Mouse (Mus musculus): ENCODE measurements around the gene Cdhr2. TPM values are rescaled to one million over a fixed set of nuclear protein-coding genes. Genes with fewer than 3 reads are reported as not detected.

The Cdhr2 gene
- polyA plus RNA-seq, 1 experiment from 2014 or later: not detected

- no peaks in the 10 kb centered on the region for H3K4me1 ChIP-seq (ENCODE audit: control insufficient read depth, insufficient read depth, low read length)
- H3K4me3 ChIP-seq (ENCODE audit: low read depth, low read length): peak overlapping the region; percentile 55
- peaks cover 25% of the 10 kb centered on the region for H3K27me3 ChIP-seq (ENCODE audit: control insufficient read depth, insufficient read depth, low read length)
- peak overlapping the region; percentile 43 for H3K9ac ChIP-seq (replicated peaks; ENCODE audit: low read length)
- peak overlapping the region; percentile 92 for H3K4me2 ChIP-seq (ENCODE audit: low read depth, low read length)
- H3K36me3 ChIP-seq (replicated peaks; ENCODE audit: control insufficient read depth, insufficient read depth, low read depth, low read length): no peaks in the 10 kb centered on the region
- ATAC-seq (replicated peaks; ENCODE audit: insufficient number of reproducible peaks, low FRiP score, low TSS enrichment, low read depth): peak; percentile 68
- no peaks in the 10 kb centered on the region for H3K9me3 ChIP-seq (replicated peaks; ENCODE audit: control insufficient read depth, low read length)
- WGBS: 3% methylated on average over 44 of the region's 100 CpGs
- peak; percentile 76 for DNase-seq (ENCODE audit: low spot score)
- H3K27ac ChIP-seq (replicated peaks; ENCODE audit: low read depth, low read length): 0 out of 2 replicates have a peak overlapping the region, but pooled peaks have one; percentile 20
These were observed 48.0 kb downstream of the Cdhr2 start for GRCm38 (mm10) chr13:54749061-54749863.

GRCm38 (mm10) chr13:54749864-54750411, 48.7 kb downstream of the Cdhr2 start, which contains the start of gene Gprin1:
Gprin1 (minus strand) TSS chr13:54749874.
- 0 out of 2 replicates have a peak, but pooled peaks have one; percentile 58 for ATAC-seq (replicated peaks; ENCODE audit: insufficient number of reproducible peaks, low FRiP score, low TSS enrichment, low read depth)
- H3K27ac ChIP-seq (replicated peaks; ENCODE audit: low read depth, low read length): 0 out of 2 replicates have a peak within 1 kb of the TSS, but pooled peaks have one; percentile 20

GRCm38 (mm10) chr13:54750699-54751098, 49.4 kb downstream of the Cdhr2 start:
- H3K27ac ChIP-seq (replicated peaks; ENCODE audit: low read depth, low read length): no peak overlapping the region
- ATAC-seq (replicated peaks; ENCODE audit: insufficient number of reproducible peaks, low FRiP score, low TSS enrichment, low read depth) (no peak), DNase-seq (ENCODE audit: low spot score) (peak; percentile 76)
- no peak overlapping the region for H3K4me3 ChIP-seq (ENCODE audit: low read depth, low read length)
- H3K27me3 ChIP-seq (ENCODE audit: control insufficient read depth, insufficient read depth, low read length): peaks cover 25% of the 10 kb centered on the region
- WGBS: 3% methylated on average over 8 of the region's 8 CpGs
- no peak overlapping the region for H3K9ac ChIP-seq (replicated peaks; ENCODE audit: low read length)
- H3K4me1 ChIP-seq (ENCODE audit: control insufficient read depth, insufficient read depth, low read length): no peaks in the 10 kb centered on the region
- H3K4me2 ChIP-seq (ENCODE audit: low read depth, low read length): no peak overlapping the region
- H3K36me3 ChIP-seq (replicated peaks; ENCODE audit: control insufficient read depth, insufficient read depth, low read depth, low read length): no peaks in the 10 kb centered on the region
- H3K9me3 ChIP-seq (replicated peaks; ENCODE audit: control insufficient read depth, low read length): no peaks in the 10 kb centered on the region

More at GRCm38 (mm10) chr13:54749864-54750411, 48.7 kb downstream of the Cdhr2 start, which contains the start of gene Gprin1:
- H3K4me1 ChIP-seq (ENCODE audit: control insufficient read depth, insufficient read depth, low read length): no peaks in the 10 kb centered on the region
- H3K4me3 ChIP-seq (ENCODE audit: low read depth, low read length): peak within 1 kb of the TSS; percentile 55
- H3K27me3 ChIP-seq (ENCODE audit: control insufficient read depth, insufficient read depth, low read length): peaks cover 25% of the 10 kb centered on the region
- WGBS: 3% methylated on average over 29 of the region's 29 CpGs
- peak within 1 kb of the TSS; percentile 92 for H3K4me2 ChIP-seq (ENCODE audit: low read depth, low read length)
- H3K36me3 ChIP-seq (replicated peaks; ENCODE audit: control insufficient read depth, insufficient read depth, low read depth, low read length): no peaks in the 10 kb centered on the region
- peak within 1 kb of the TSS; percentile 43 for H3K9ac ChIP-seq (replicated peaks; ENCODE audit: low read length)
- no peak for DNase-seq (ENCODE audit: low spot score)
- no peaks in the 10 kb centered on the region for H3K9me3 ChIP-seq (replicated peaks; ENCODE audit: control insufficient read depth, low read length)

GRCm38 (mm10) chr13:54752656-54753055, 51.4 kb downstream of the Cdhr2 start:
- Histone ChIP-seq H3K4me2 (ENCODE audit: low read depth, low read length) (no peak overlapping the region), H3K27ac (replicated peaks; ENCODE audit: low read depth, low read length) (no peak overlapping the region), H3K9ac (replicated peaks; ENCODE audit: low read length) (no peak overlapping the region), H3K4me1 (ENCODE audit: control insufficient read depth, insufficient read depth, low read length) (0 out of 2 replicates have a peak, but pooled peaks cover under 1% of the 10 kb centered on the region), H3K36me3 (replicated peaks; ENCODE audit: control insufficient read depth, insufficient read depth, low read depth, low read length) (no peaks in the 10 kb centered on the region), H3K4me3 (ENCODE audit: low read depth, low read length) (no peak overlapping the region), H3K27me3 (ENCODE audit: control insufficient read depth, insufficient read depth, low read length) (peaks cover 22% of the 10 kb centered on the region), H3K9me3 (replicated peaks; ENCODE audit: control insufficient read depth, low read length) (no peaks in the 10 kb centered on the region)
- WGBS: 73% methylated on average over 10 of the region's 10 CpGs
- ATAC-seq (replicated peaks; ENCODE audit: insufficient number of reproducible peaks, low FRiP score, low TSS enrichment, low read depth): no peak
- DNase-seq (ENCODE audit: low spot score): no peak

GRCm38 (mm10) chr13:54753733-54754132, 52.5 kb downstream of the Cdhr2 start:
- 61% methylated on average over 6 of the region's 6 CpGs for WGBS
- Histone ChIP-seq H3K9ac (replicated peaks; ENCODE audit: low read length) (no peak overlapping the region), H3K27me3 (ENCODE audit: control insufficient read depth, insufficient read depth, low read length) (peaks cover 15% of the 10 kb centered on the region)

GRCm38 (mm10) chr13:54754169-54755080, 53.2 kb downstream of the Cdhr2 start:
- H3K9me3 ChIP-seq (replicated peaks; ENCODE audit: control insufficient read depth, low read length): no peaks in the 10 kb centered on the region
- WGBS: 49% methylated on average over 12 of the region's 12 CpGs
- no peak overlapping the region for H3K9ac ChIP-seq (replicated peaks; ENCODE audit: low read length)
- no peak overlapping the region for H3K4me2 ChIP-seq (ENCODE audit: low read depth, low read length)
- no peak overlapping the region for H3K27ac ChIP-seq (replicated peaks; ENCODE audit: low read depth, low read length)
- H3K4me3 ChIP-seq (ENCODE audit: low read depth, low read length): no peak overlapping the region
- H3K27me3 ChIP-seq (ENCODE audit: control insufficient read depth, insufficient read depth, low read length): peaks cover 12% of the 10 kb centered on the region
- no peak for DNase-seq (ENCODE audit: low spot score)
- no peaks in the 10 kb centered on the region for H3K36me3 ChIP-seq (replicated peaks; ENCODE audit: control insufficient read depth, insufficient read depth, low read depth, low read length)
- 0 out of 2 replicates have a peak, but pooled peaks cover 2% of the 10 kb centered on the region for H3K4me1 ChIP-seq (ENCODE audit: control insufficient read depth, insufficient read depth, low read length)
- ATAC-seq (replicated peaks; ENCODE audit: insufficient number of reproducible peaks, low FRiP score, low TSS enrichment, low read depth): no peak

More at GRCm38 (mm10) chr13:54753733-54754132, 52.5 kb downstream of the Cdhr2 start:
- no peak overlapping the region for H3K27ac ChIP-seq (replicated peaks; ENCODE audit: low read depth, low read length)
- H3K36me3 ChIP-seq (replicated peaks; ENCODE audit: control insufficient read depth, insufficient read depth, low read depth, low read length): no peaks in the 10 kb centered on the region
- no peak for DNase-seq (ENCODE audit: low spot score)
- H3K9me3 ChIP-seq (replicated peaks; ENCODE audit: control insufficient read depth, low read length): no peaks in the 10 kb centered on the region
- H3K4me1 ChIP-seq (ENCODE audit: control insufficient read depth, insufficient read depth, low read length): 0 out of 2 replicates have a peak, but pooled peaks cover 2% of the 10 kb centered on the region
- no peak overlapping the region for H3K4me2 ChIP-seq (ENCODE audit: low read depth, low read length)
- no peak for ATAC-seq (replicated peaks; ENCODE audit: insufficient number of reproducible peaks, low FRiP score, low TSS enrichment, low read depth)
- no peak overlapping the region for H3K4me3 ChIP-seq (ENCODE audit: low read depth, low read length)

GRCm38 (mm10) chr13:54755201-54755830, 54.1 kb downstream of the Cdhr2 start:
- no peaks in the 10 kb centered on the region for H3K9me3 ChIP-seq (replicated peaks; ENCODE audit: control insufficient read depth, low read length)
- H3K27ac ChIP-seq (replicated peaks; ENCODE audit: low read depth, low read length): no peak overlapping the region
- ATAC-seq (replicated peaks; ENCODE audit: insufficient number of reproducible peaks, low FRiP score, low TSS enrichment, low read depth) (no peak), DNase-seq (ENCODE audit: low spot score) (no peak)
- 0 out of 2 replicates have a peak, but pooled peaks cover 2% of the 10 kb centered on the region for H3K4me1 ChIP-seq (ENCODE audit: control insufficient read depth, insufficient read depth, low read length)
- no peaks in the 10 kb centered on the region for H3K36me3 ChIP-seq (replicated peaks; ENCODE audit: control insufficient read depth, insufficient read depth, low read depth, low read length)
- 23% methylated on average over 9 of the region's 9 CpGs for WGBS
- no peak overlapping the region for H3K4me2 ChIP-seq (ENCODE audit: low read depth, low read length)
- H3K9ac ChIP-seq (replicated peaks; ENCODE audit: low read length): no peak overlapping the region
- peaks cover 3% of the 10 kb centered on the region for H3K27me3 ChIP-seq (ENCODE audit: control insufficient read depth, insufficient read depth, low read length)
- no peak overlapping the region for H3K4me3 ChIP-seq (ENCODE audit: low read depth, low read length)
